Mouse (Mus musculus): Measurements from ENCODE around the gene Hsf2bp.

The Hsf2bp gene

DNA sequence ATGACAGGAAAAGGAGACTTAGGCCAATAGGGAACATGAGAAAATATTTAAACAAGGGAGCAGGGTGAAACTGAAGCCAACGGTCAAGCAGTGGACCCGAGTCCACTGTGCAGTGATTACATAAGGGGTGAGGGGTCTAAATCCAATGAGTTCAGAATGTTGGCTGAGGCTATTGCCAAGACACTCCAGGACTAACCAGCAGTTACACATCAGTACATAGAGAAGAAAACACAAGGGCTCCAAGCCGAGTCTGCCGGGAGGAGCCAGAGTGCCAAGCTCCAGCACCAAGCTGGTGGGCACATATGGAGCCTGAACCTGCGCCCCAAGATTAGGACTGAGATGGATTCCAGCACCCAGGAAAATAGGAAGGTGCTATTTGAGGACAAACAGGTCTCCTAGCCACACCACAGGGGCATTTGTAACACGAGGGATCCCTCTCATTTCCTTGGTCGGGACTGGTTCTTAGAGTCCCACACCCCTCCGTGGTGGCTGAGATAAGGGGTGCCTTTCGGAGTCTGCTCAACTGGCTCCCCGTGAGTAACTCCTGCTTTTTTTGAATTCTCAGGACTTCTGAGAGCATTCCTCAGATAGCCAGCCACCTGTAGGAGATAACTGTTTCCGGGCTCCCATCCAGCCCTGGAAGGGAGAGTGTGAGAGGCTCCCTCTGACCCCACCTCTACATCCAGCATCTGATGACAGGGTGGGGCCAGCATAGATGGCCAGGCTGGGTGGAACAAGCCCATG lies 134.5 kb downstream of the Hsf2bp start:
- peak; percentile 57 for DNase-seq

DNA sequence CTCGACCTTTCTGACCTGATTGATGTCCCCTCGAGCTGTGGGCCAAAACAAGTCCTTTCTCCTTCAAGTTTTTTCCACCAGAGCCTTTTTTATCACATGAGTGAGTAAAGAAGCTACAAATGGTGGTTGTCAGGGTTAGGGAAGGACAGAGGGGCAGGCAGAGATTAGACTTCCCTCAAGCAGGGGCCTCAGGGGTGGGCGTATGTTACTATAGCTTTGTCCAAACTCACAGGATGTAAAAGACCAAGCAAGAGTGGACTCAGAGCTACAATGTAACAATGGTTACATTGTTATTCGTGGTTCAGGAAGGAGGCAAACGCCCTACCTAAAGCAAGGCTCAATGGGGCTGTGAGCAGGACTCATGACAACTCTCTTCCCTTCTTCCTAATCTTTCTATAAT lies 137.2 kb downstream of the Hsf2bp start:
- DNase-seq = no peak

DNA sequence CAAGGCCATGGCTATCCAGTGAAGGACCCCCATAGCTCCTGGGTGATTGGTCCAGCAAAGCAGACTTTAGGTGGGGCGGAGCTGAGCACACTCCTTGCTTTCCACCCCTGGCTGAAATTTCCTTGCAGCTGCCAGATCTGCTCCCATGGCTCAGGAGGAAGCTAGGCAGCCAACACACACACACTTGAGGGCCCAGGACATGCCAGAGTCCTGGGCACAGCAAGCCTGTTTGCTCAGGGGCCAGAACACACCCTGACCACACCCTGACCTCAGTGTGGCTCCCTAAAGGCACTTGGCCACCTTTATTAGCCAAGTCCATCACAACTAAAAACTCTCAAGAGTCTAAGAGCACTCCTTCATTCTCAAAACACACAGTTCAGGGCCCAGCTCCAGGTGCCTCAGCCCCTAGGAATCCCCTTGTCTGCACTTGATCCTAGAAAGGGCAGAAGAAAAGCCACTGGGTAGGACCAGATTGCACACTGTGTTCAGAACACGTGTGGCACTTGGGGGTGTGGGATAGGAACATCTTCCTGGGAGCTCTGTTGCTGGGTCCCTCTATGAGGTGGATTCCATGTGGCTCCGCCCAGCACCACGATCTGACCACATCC lies 138.9 kb downstream of the Hsf2bp start:
- peak; percentile 60 for DNase-seq

DNA sequence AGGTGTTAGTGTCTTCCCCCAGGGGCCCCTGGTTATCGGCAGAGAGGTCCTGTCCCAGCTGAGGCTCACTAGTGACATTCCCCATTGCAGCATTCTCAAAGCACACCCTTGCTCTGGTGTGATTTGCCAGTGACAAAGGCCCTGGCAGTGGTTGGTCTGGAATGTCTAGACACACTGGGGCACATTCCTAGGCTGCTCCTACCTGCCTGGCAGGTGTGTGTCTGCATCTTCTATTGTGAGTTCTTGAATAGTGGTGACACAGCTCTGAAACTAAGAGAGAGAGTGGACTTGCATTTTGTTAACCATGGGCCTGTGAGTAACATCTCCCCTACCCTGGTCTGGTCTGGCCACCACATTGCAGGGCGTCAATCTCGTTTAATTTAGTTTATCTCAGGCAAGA lies 139.4 kb downstream of the Hsf2bp start:
- no peak for DNase-seq

DNA sequence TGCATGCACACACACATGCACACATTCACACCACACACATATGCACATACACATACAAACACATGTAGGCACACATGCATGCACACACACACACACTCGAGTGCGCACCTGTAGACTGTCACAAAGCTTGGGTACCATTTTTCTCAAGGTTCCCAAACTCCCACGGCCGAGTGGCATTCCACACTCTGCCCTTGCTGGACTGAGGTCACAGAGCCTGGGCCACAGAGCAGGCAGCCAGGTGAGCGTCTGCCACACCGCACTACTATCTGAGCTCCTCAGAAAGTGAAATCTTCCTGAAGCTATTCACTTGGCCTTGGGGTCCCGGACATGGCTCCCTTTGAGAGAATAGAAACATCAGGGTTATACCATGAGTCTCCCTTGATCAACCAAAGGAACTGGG lies 139.8 kb downstream of the Hsf2bp start:
- DNase-seq = no peak

Measured in lung, postnatal 14 days (tissue).